Mouse (Mus musculus): ENCODE measurements around the gene Aftph. TPM values are rescaled to one million over a fixed set of nuclear protein-coding genes. Genes with fewer than 3 reads are reported as not detected.

Gene Aftph
- polyA plus RNA-seq (2012; rRNA removed): 64.6 and 67.0 TPM in 2 replicates

DNA sequence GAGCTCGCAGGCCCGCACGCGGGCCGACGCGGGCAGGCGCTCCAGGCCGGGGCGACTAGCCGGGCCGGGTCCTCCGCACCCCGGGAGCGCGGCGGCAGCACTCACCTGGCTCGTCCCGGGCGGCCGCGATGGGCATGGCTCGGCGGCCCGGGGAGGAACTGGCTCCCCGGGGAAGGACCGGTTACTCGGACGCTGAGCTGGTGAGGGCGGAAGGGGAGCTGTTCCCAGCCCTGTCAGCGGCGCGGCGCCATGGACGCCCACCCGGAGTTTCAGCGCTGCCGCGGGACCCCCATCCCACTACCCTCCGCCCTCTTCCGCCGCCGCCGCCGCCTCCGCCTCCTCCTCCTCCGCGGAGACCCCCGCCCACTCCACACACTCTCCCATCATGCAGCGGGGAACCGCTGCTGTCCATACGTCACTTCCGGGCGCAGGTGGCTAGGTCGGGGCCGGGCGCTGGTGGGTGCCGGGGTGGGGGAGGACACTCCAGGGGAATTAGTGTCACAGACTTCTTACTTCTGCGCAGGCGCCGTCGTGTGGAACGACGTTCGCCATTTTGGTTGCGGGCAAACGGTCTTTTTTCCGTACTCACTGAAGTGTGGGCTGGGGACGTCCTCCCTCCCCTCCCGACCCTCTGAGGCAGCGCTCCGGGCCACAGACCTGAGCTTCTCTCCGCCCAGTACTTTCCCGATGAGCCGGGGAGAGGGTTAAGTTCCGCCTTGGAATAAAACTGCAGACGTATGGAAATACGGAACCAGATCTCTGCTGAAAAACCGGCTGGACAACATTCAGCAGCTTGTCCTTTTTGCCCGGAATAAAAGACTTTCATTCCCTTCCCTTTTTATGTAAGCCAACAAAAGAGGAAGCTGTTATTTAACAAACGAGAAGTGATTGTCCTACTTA is at the start of gene Aftph:
Aftph (minus strand) TSS at position 389 of the 900 bp plus-strand sequence.

Other genes starting within 250 kb of the Aftph start
- gene Sertad2, start 198.3 kb downstream of the Aftph start, polyA plus RNA-seq (2012; rRNA removed): 15.2 and 16.4 TPM in 2 replicates
- gene Lgalsl, start 89.5 kb upstream of the Aftph start, polyA plus RNA-seq (2012; rRNA removed): 32.4 and 33.7 TPM in 2 replicates